Mouse (Mus musculus): Measurements from ENCODE around the gene Nxpe4.

Gene Nxpe4

DNA sequence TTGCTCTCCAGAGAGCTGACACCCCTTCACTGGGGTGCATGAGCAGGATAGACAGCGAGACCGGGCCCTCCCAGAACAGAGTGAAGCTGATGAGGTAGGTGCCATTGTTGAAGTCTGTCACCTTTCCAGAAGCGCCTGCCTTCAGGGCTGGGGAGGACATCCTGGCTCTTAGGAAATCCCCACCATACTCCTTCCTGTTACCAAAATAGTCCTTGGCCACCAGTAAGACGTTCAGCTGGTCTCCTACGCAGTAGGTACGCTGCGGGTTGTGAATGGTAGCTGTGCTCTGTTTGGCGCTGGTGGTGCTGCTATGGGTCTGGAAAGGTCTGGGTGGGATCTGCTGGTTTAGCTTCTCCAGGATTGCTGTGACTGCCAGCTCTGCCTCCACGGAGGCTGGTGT, 164.5 kb downstream of the Nxpe4 start:
- DNase-seq (ENCODE audit: low read depth, low spot score) = no peak

DNA sequence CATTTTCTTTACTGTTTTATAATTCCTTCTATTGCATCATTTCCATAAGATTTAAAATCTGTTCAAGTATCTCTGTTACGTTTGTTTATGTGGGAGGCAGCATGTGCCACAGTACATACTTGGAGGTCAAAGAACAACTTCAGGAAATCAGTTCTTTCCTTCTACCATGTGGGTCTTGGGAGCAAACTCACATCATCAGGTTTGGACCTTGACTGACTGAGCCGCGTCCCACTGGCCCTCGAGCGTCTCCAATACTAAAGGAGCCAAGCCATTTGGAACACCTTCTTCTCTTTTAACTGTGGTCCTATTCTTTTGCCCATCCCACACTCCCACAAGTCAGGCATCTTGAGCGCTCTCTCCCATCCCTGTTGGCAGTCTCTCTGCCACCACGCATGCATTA, 167.8 kb downstream of the Nxpe4 start:
- DNase-seq (ENCODE audit: low read depth, low spot score) = no peak

DNA sequence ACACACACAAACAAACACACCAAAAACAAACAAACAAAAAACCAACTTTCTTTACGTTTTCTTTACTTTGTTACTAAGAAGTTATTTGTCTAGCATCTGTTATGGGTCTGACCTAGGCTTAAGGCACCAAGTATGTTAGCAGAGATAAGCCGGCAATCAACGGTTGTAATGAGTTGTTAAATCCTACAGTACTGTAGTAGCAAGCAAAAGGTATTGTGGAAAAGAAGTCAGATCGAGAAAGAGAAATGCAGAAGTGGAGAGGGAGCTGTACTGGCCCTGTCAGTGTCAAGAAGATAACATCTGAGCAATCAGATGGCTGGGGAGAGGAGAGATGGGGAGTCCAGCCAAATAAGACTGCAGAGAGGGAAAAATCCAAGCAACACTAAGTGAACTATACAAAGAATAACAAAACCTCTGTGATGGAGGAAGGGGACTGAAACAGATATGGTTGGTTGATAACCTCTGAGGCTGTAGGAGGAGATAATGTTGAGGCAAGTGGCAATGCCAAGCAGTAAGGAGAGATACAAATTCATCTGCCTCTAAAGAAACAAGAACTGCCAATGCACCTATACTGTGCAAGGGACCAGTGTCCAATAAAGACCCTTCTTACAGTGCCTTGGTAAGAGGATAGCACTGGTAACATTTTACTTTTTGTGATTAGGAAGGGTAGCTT, 177.1 kb downstream of the Nxpe4 start:
- DNase-seq (ENCODE audit: low read depth, low spot score) = peak; percentile 34

- no peak for DNase-seq (ENCODE audit: low read depth, low spot score)
Measured at GRCm38 (mm10) chr9:48339563-48339962, 177.7 kb downstream of the Nxpe4 start.

DNA sequence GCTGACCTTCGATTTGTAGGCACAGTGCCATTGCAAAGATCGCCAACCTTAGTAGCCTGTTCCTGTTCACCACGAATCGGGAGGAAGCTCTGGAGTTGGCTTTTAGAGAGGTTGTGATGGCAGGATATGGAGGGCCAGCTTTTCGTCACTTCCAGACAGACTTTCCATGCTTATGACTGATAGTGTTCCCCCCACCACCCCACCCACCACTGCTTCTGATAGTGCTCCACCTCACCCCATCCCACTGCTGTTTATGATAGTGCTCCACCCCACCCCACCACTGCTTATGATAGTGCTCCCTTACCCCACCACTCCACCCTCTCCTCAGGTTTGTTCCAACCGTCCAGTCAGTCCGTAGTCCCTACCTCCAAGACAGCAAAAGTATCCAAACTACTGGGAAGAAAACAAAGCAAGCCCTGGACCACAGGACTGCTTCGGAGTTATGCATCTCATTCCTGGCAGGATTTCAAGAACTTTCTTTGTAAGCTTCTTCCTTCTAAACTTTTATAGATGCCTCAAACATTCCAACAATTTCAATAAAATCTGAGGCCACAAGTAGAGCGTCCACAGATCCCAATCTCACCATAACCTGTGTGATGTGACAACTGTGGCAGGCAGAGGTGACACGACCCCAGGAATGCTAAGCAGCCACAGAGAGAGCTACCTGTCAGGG, 179.0 kb downstream of the Nxpe4 start:
- DNase-seq (ENCODE audit: low read depth, low spot score) = no peak

GRCm38 (mm10) chr9:48345456-48345855, 183.6 kb downstream of the Nxpe4 start:
- no peak for DNase-seq (ENCODE audit: low read depth, low spot score)

DNA sequence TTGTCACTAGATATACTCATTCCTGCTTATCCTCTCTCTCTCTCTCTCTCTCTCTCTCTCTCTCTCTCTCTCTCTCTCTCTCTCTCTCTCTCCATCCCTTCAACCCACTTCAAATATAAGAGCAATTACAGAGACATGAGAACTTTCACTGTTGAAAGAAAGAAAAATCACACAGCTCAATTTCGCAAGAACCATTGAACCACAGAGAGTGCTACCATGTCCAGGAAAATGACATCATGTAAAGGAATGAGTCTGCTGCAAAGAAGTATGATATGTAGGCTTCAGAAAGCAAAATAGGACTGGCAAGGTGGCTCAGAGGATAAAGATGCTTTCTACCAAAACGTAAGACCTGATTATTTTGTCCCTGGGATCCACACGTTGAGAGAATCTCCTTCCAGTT, 184.0 kb downstream of the Nxpe4 start:
- no peak for DNase-seq (ENCODE audit: low read depth, low spot score)

DNA sequence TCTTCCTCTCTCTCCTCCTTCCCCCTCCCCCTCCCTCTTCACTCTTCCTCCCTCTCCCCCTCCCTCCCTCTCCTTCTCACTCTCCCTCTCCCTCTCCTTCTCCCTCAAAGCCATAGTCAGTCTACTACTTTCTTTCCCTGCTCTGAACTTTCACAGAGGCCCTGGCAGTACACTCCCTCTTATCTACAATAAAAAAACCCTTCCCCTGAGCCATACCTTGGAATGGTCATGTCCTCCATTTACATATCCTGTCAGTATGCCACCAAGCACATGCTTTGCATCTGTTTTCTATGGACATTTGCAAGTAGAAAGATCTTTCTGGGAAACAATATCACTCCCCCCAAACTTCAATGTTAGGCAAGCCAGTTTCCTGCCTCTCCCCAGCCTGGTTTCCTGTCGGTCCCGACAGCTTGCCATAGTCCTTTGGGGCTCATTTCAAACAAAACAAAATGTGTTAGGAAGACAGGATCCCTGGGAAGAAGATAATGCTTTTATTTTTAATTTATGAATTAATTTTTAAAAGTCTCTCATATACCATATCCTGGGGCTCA, 191.4 kb downstream of the Nxpe4 start, which contains the start of gene Nxpe2:
TSS of gene Nxpe2 (minus strand) at position 307 of the 551 bp plus-strand sequence.
- DNase-seq (ENCODE audit: low read depth, low spot score) = no peak

GRCm38 (mm10) chr9:48354122-48354521, 192.3 kb downstream of the Nxpe4 start:
- DNase-seq (ENCODE audit: low read depth, low spot score) = no peak

- peak; percentile 50 for DNase-seq (ENCODE audit: low read depth, low spot score)
Measured at GRCm38 (mm10) chr9:48354793-48355192, 193.0 kb downstream of the Nxpe4 start.

DNA sequence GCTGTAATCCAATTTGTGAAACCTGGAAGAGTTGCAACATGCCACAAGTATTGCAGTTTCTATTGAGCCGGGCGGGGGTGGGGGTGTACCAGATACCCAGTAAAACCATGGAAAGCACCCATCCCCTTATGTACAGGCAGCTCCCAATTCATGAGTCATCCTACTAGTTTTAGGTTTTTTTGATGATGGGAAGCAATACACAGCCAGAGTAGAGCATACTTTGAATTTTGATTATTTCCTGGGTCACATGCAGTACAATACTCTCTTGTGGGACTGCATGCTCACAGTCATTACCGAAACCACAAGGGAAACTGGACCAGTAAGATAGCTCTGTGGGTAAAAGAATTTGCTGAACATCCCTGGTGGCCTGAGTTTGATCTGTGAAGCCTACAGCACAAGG, 195.3 kb downstream of the Nxpe4 start:
- DNase-seq (ENCODE audit: low read depth, low spot score) = no peak

DNA sequence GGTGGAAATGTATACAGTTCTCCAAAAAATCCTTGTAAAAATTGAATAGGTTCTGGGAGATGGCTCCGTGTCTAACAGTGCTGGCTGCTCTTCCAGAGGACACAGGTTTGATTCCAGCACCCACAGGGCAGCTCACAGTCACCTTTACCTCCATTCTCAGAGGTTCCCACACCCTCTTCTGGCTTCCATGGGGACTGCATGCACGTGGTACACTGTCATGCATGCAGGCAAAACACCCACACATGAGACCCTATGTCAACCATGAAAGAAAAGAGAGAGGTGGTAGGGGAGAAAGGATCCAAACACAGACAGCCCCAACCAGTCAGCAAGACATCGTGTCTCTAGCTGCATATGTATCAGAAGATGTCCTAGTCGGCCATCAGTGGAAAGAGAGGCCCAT, 199.0 kb downstream of the Nxpe4 start:
- DNase-seq (ENCODE audit: low read depth, low spot score) = no peak

DNA sequence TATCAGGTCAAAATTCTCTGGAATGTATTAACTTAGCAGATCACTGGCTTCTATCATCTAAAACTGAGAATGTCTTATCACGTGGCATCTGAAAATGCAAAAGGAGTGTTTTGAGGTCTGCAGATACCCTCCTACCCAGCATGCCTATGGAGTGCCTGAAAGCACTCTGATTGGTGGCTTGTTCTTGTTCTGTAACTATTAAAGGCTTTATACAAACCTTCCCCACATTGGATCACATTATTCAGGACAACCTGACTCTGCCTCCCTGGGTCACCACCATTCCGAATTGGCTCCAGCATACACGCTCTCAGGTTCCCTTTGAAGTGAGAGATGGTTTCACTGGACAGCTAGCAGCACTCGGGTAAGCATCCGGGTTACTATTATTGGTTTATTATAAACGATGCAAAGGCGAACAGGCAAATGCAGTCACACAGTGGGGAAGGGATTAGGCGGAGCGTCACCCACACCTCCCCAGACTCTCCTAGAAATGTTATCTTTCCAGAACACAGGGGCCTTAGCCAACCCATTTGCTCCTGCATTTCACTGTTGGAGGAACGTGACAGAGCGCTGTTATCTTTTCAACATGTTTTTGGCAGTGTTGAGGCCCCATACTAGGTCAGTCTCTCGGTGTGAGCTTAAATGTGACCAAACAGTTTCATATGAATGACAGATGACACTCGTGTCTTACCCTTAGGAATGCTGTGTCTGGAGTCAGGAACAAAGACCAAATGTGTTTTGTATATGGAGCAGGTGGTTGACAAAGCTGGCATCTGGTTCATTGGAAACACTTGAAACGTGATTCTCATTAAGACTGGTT, 200.2 kb downstream of the Nxpe4 start:
- DNase-seq (ENCODE audit: low read depth, low spot score) = no peak

- no peak for DNase-seq (ENCODE audit: low read depth, low spot score)
Measured at GRCm38 (mm10) chr9:48362743-48363142, 200.9 kb downstream of the Nxpe4 start.

- DNase-seq (ENCODE audit: low read depth, low spot score) = no peak
Measured at GRCm38 (mm10) chr9:48373232-48373878, 211.5 kb downstream of the Nxpe4 start.

GRCm38 (mm10) chr9:48374357-48374756, 212.5 kb downstream of the Nxpe4 start:
- DNase-seq (ENCODE audit: low read depth, low spot score) = no peak

DNA sequence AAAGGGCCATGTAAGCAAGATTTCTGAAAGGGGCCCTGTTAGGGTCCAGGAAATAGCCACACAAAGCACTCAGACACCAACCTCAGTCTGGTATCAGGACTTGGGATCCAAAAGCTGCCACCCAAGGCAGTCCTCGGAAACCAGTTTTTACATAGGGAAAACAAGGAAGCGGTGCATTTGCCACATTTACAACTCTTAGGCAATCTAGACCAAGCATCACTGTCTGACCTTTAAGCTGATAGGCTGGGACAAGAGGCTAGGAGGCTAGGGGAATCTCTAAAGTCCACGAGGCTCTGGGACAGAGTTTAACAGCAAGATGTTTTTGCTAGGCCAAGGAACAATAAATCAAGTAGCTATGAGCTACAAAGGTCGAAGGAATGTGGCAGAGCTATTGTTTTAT, 226.6 kb downstream of the Nxpe4 start:
- DNase-seq (ENCODE audit: low read depth, low spot score) = no peak

GRCm38 (mm10) chr9:48389983-48390382, 228.2 kb downstream of the Nxpe4 start:
- DNase-seq (ENCODE audit: low read depth, low spot score) = peak; percentile 32

DNA sequence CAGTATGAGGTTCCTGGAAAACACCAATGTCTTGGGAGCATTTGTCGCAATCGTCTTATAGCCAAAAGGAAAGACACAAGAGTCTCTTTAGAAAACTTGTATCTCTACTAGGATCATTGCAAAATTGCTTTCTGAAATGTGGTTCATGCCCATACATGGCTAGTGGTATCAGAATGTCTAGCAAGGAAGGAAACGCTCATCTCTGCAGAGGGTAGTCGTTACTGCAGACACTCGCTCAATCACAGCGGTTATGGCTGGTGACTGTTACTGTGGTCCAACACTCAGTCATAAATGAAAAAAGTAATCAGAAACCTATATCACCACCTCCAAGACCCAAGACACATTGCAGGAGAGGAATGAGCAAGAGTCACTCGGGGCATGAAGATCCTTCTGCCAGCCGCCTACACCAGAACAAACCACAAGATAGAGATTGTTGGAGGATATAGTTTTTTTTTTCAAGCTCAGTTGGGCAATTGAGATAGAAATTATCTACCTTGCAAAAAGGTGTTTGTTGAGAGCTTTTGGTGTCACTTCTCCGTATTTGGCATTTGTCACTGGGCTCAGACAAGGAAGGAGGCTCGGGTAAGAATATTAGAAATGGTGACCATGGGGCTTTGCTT, 241.9 kb downstream of the Nxpe4 start:
- DNase-seq (ENCODE audit: low read depth, low spot score) = no peak

DNA sequence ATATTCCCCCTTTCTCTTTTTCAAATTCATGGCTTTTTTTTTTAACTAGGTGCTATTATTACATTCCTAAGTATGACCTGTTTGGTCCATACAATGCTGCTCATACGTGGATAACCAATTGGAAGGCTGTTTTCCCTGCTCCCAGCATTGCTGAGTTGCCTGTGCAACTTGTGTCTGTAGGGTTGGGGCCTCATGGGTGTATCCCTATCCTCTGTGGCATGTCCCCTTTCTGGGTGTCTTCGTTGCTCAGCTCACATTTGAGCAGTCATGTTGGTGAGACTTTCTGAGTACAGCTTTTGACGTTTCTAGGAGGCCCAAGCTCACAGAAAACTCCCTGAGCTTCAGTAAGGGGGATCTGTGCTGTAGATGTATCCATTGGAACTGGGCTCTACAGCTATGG, 242.9 kb downstream of the Nxpe4 start:
- DNase-seq (ENCODE audit: low read depth, low spot score) = no peak
